Mouse (Mus musculus) heart, postnatal 0 days (tissue): Measurements from ENCODE around the gene Ablim2.

Experiments used
- CTCF ChIP-seq: IDR thresholded peaks from 2 replicates; pipeline ENCODE4 v1.5.1; 2016; ENCODE audit warnings: antibody characterized with exemption, control low read depth, low read depth
- EP300 ChIP-seq: IDR thresholded peaks from 2 replicates; pipeline ENCODE4 v1.6.1; 2016; ENCODE audit warnings: antibody characterized with exemption, low read depth

DNA sequence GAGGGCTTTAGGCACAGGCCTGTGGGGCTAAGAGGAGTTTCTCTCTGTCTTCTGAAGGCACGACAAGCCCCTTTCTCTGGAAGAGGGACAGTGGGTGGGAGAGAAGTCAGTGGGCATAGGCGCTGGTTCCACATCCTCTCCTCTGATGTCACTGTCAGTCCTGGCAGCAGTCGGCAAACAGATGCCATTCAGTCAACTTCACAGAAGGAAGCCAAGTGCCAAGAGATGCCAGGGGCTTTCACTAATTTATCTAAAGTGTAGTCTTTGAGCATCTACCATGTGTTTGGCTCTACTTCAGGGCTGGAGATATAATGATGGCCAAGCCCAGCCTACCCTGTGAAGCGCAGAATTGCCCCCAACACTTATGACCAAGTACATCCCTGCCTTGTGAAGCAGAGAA is 95.8 kb downstream of the Ablim2 start:
- TF ChIP-seq CTCF (no peak), EP300 (no peak)
